Mouse (Mus musculus) small intestine, adult 2 months (tissue): Measurements from ENCODE around the gene Pou2f2.

Experiments
- CTCF ChIP-seq: fragments of 200-500 bp; IDR thresholded peaks from 2 replicates; pipeline ENCODE4 v1.5.1; 2012; ENCODE audit warnings: low read depth, mild to moderate bottlenecking, control low read depth, inconsistent platforms, low read length, moderate library complexity, mixed read lengths; ENCODE audit not compliant: insufficient replicate concordance, insufficient read length; ENCODE audit errors: extremely low read depth
- POLR2A ChIP-seq: fragments of 200-500 bp; IDR thresholded peaks from 2 replicates; pipeline ENCODE4 v1.6.1; 2012; ENCODE audit warnings: low read depth, mild to moderate bottlenecking, control low read depth, inconsistent platforms, low read length, moderate library complexity

DNA sequence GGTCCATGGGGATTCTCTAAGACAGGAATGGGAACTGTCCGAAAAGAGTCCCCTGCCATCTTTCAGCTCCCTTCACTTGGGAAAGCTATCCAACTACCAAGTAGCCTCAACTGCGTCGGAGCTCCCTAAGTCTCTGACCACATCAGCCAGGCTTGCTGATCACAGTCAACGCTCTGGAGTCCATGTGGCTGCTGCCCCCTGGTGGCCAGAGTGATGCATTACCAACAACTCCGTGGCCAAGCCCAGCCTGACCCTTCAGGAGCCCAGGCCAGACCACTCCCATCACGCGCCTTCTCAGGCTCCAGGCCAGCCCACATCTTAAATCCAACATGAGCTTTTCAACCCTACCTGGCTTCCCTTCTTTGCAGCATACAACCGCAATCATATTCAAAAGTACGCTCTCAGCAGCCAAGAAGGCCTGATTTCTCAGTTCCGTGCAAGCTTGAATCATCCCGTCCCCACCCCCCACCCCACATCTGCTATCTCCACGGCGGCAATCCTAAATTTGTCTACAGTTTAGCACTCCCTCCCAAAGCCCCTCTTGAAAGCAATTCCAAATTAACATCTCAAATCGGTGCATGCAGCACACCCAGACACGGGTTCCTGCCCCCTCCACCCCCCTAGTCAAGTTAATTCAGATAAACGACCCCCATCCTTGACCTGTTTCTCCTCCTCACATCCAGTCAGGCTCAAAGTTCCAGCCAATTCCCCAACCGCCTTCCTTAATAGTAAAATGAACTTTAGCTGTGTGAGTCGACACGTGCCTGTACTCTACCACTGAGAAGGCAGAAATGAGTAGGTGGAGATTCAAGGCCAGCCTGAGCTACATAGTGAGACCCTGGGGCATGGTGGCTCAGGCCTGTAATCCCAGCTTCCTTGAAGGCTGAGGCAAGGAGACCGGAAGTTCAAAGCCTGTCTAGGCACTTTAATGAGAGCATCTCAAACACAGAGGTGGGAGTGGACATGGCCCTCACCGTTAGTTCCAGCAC lies 8.4 kb upstream of the Pou2f2 start:
- TF ChIP-seq POLR2A (no peak), CTCF (peak; percentile 92; the same call in 1 of the 2 replicates)
